Mouse (Mus musculus): ENCODE measurements around the gene Sept11.

DNA sequence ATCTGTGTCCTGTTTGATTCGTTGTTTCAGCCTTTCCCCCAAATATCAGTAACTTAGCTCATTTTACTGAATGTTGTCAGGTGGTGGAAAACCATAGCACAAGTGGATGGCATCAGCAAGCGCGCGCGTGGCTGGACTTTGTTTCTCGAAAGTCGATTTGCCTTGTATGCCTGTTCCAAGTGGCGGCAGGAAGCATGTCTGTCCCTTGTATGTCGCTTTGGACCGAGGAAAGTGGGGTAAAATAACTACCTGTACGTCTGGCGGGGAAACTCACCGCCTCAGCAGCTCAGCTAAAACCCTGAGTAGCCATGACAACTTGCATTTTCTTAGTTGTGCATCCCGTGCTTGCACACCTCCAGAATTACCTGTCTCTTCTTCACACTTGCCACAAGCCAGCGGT is 78.2 kb downstream of the Sept11 start:
- TF ChIP-seq GATA1 (IDR thresholded peaks at IDR 0.05; ENCODE audit: borderline replicate concordance, low read length) (no peak), FLI1 (IDR thresholded peaks at IDR 0.05; ENCODE audit: low read length) (no peak)
